ENCODE assay signal across 19 mouse cellular contexts in the genomic region with DNA sequence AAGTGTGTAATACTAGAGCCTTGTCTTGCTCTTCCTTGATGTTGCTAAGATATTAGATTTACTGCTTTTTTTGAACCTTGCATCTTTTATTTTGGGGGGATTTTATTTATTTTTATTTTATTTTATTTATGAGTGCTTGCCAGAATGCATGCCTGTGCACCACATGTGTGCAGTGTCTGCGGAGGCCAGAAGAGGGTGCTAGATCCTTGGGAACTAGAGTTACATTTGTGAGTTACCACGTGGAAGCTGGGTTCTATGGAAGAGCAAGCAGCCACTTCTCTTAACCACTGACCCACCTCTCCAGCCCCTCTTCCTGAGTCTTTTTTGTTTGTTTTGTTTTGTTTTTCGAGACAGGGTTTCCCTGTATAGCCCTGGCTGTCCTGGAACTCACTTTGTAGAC. TPM values are rescaled to one million over a fixed set of nuclear protein-coding genes. Genes with fewer than 3 reads are reported as not detected.
DNase-seq lines count a peak whose midpoint lies in the region; ATAC-seq and TF ChIP-seq lines count a peak whose summit lies in the region.
"Had no signal": no experiment of that assay in that cellular context is flagged by ENCODE, and none has a peak within 500 bp of the region (broad histone marks: within the 10 kb centered on the region; RNA-seq: fewer than 3 reads in every experiment).

No protein-coding gene starts in this region.

- no peaks in the 10 kb centered on the region for H3K4me1 ChIP-seq in heart, adult 2 months (ENCODE audit: control insufficient read depth, insufficient read depth, low read length)
- no peaks in the 10 kb centered on the region for H3K4me1 ChIP-seq in heart, embryonic 11.5 days (ENCODE audit: control insufficient read depth, insufficient read depth, low read length)
- no peaks in the 10 kb centered on the region for H3K4me1 ChIP-seq in lung, postnatal 0 days (ENCODE audit: insufficient read depth, low read depth, low read length)
- H3K4me1 ChIP-seq in ES-Bruce4 (ENCODE audit: control insufficient read depth, insufficient read depth, low read length), result no peaks in the 10 kb centered on the region
- no peaks in the 10 kb centered on the region for H3K4me1 ChIP-seq in liver, postnatal 0 days (ENCODE audit: insufficient read depth)
- H3K4me1 ChIP-seq: embryonic facial prominence, embryonic 12.5 days; liver, embryonic 13.5 days had no signal

- no peaks in the 10 kb centered on the region for H3K27me3 ChIP-seq in heart, adult 2 months (ENCODE audit: control insufficient read depth, insufficient read depth, low read length)
- no peaks in the 10 kb centered on the region for H3K27me3 ChIP-seq in heart, embryonic 11.5 days (ENCODE audit: control insufficient read depth, insufficient read depth, low read length)
- H3K27me3 ChIP-seq in lung, postnatal 0 days (replicated peaks; ENCODE audit: insufficient read depth, low read length), result no peaks in the 10 kb centered on the region
- no peaks in the 10 kb centered on the region for H3K27me3 ChIP-seq in ES-Bruce4 (ENCODE audit: control insufficient read depth, insufficient read depth, low read length, poor library complexity, severe bottlenecking)
- H3K27me3 ChIP-seq in liver, postnatal 0 days (ENCODE audit: insufficient read depth, low read length), result no peaks in the 10 kb centered on the region; the same call in 1 of the 2 replicates
- H3K27me3 ChIP-seq: embryonic facial prominence, embryonic 12.5 days; liver, embryonic 13.5 days had no signal

- no peak overlapping the region for H3K4me3 ChIP-seq in heart, adult 2 months
- H3K4me3 ChIP-seq in heart, embryonic 11.5 days (ENCODE audit: low read depth, low read length), result no peak overlapping the region
- H3K4me3 ChIP-seq in lung, postnatal 0 days (ENCODE audit: low read depth, low read length), result no peak overlapping the region
- H3K4me3 ChIP-seq in ES-Bruce4 (ENCODE audit: low read depth, low read length), result no peak overlapping the region
- no peak overlapping the region for H3K4me3 ChIP-seq in liver, postnatal 0 days (ENCODE audit: low read depth, low read length)
- H3K4me3 ChIP-seq: embryonic facial prominence, embryonic 12.5 days; liver, embryonic 13.5 days had no signal

- TF ChIP-seq CTCF in heart, adult 2 months (IDR thresholded peaks at IDR 0.05), result peak; percentile 25
- no peak; the same call in 1 of the 2 replicates for TF ChIP-seq CTCF in lung, postnatal 0 days (IDR thresholded peaks at IDR 0.05)
- TF ChIP-seq CTCF in ES-Bruce4 (IDR thresholded peaks at IDR 0.05; ENCODE audit: low read depth, low read length), result peak; percentile 47
- TF ChIP-seq CTCF in liver, postnatal 0 days (IDR thresholded peaks at IDR 0.05; ENCODE audit: low read depth), result peak; percentile 47

- no peak for TF ChIP-seq POLR2A in heart, adult 2 months (IDR thresholded peaks at IDR 0.05; ENCODE audit: insufficient read depth, low read depth, low read length)
- TF ChIP-seq POLR2A in ES-Bruce4 (IDR thresholded peaks at IDR 0.05; ENCODE audit: insufficient read depth, low read length), result no peak

- no peak for ATAC-seq in heart, embryonic 11.5 days (replicated peaks; ENCODE audit: insufficient number of reproducible peaks, low FRiP score, low TSS enrichment)
- no peak for ATAC-seq in lung, postnatal 0 days
- ATAC-seq in liver, postnatal 0 days, result no peak
- ATAC-seq: forebrain, embryonic 14.5 days had no signal

- intact Hi-C loops in heart, adult 2 months (cut with DNase I), result no loop called here

- no peak overlapping the region for H3K9ac ChIP-seq in heart, adult 2 months (ENCODE audit: low read depth, low read length)
- no peak overlapping the region for H3K9ac ChIP-seq in heart, embryonic 11.5 days (ENCODE audit: low read depth, low read length)
- H3K9ac ChIP-seq in lung, postnatal 0 days (replicated peaks; ENCODE audit: low read depth), result no peak overlapping the region
- no peak overlapping the region for H3K9ac ChIP-seq in ES-Bruce4 (ENCODE audit: low read depth, poor library complexity, severe bottlenecking)
- H3K9ac ChIP-seq in liver, postnatal 0 days (replicated peaks), result no peak overlapping the region
- H3K9ac ChIP-seq: embryonic facial prominence, embryonic 12.5 days; liver, embryonic 13.5 days had no signal

- no peaks in the 10 kb centered on the region for H3K79me2 ChIP-seq in heart, adult 2 months (replicated peaks; ENCODE audit: control insufficient read depth, insufficient read depth, low read length)

- H3K36me3 ChIP-seq in heart, adult 2 months (ENCODE audit: control insufficient read depth, insufficient read depth, low read length), result no peaks in the 10 kb centered on the region
- H3K36me3 ChIP-seq in heart, embryonic 11.5 days (ENCODE audit: control insufficient read depth, insufficient read depth, low read length), result no peaks in the 10 kb centered on the region
- H3K36me3 ChIP-seq in lung, postnatal 0 days (ENCODE audit: insufficient read depth, low read length), result no peaks in the 10 kb centered on the region
- no peaks in the 10 kb centered on the region for H3K36me3 ChIP-seq in ES-Bruce4 (ENCODE audit: control insufficient read depth, insufficient read depth, low read length, poor library complexity, severe bottlenecking)
- no peaks in the 10 kb centered on the region for H3K36me3 ChIP-seq in liver, postnatal 0 days (replicated peaks; ENCODE audit: insufficient read depth, low read length)
- H3K36me3 ChIP-seq: embryonic facial prominence, embryonic 12.5 days; liver, embryonic 13.5 days had no signal

- 56% methylated on average over 3 of the region's 3 CpGs for WGBS in heart, adult 2 months
- WGBS in heart, embryonic 11.5 days (ENCODE audit: insufficient replicate concordance), result 50% methylated on average over 3 of the region's 3 CpGs
- WGBS in lung, postnatal 0 days, result 65% methylated on average over 3 of the region's 3 CpGs
- 55% methylated on average over 3 of the region's 3 CpGs for WGBS in liver, postnatal 0 days (ENCODE audit: insufficient replicate concordance)

- H3K27ac ChIP-seq in heart, adult 2 months, result no peak overlapping the region
- H3K27ac ChIP-seq in heart, embryonic 11.5 days (ENCODE audit: low read depth, low read length), result no peak overlapping the region
- H3K27ac ChIP-seq in lung, postnatal 0 days (ENCODE audit: low read length), result no peak overlapping the region
- no peak overlapping the region for H3K27ac ChIP-seq in ES-Bruce4 (ENCODE audit: insufficient read depth, low read length)
- no peak overlapping the region for H3K27ac ChIP-seq in liver, postnatal 0 days (ENCODE audit: low read depth)
- H3K27ac ChIP-seq: embryonic facial prominence, embryonic 12.5 days; liver, embryonic 13.5 days had no signal

- no peak for TF ChIP-seq EP300 in heart, adult 2 months (IDR thresholded peaks at IDR 0.05; ENCODE audit: insufficient read depth, low read depth, low read length)
- no peak for TF ChIP-seq EP300 in lung, postnatal 0 days (IDR thresholded peaks at IDR 0.05)
- TF ChIP-seq EP300 in ES-Bruce4 (IDR thresholded peaks at IDR 0.05; ENCODE audit: insufficient read depth, low read depth, low read length), result no peak
- TF ChIP-seq EP300 in liver, postnatal 0 days (IDR thresholded peaks at IDR 0.05; ENCODE audit: low read depth), result no peak

- DNase-seq in heart, adult 2 months, result no peak
- peak; percentile 0 for DNase-seq in lung, postnatal 36 days
- no peak for DNase-seq in lung, postnatal 0 days (ENCODE audit: low spot score)
- peak; percentile 13 for DNase-seq in liver, postnatal 0 days
- no peak for DNase-seq in adipocyte (ENCODE audit: low spot score)
- DNase-seq in ovary, postnatal 36 days (ENCODE audit: low spot score), result no peak
- DNase-seq: adrenal gland, postnatal 36 days; cerebellum, adult 18-20 months; gastrocnemius, postnatal 25 days; kidney, postnatal 10 days; liver, embryonic 13.5 days; thymus, adult 2 months had no signal

- H3K9me3 ChIP-seq in heart, embryonic 11.5 days (replicated peaks; ENCODE audit: control insufficient read depth, low read length), result no peaks in the 10 kb centered on the region
- no peaks in the 10 kb centered on the region for H3K9me3 ChIP-seq in lung, postnatal 0 days (ENCODE audit: low read length)
- H3K9me3 ChIP-seq in ES-Bruce4 (replicated peaks; ENCODE audit: control insufficient read depth, insufficient read depth, low read length, poor library complexity, severe bottlenecking), result no peaks in the 10 kb centered on the region
- H3K9me3 ChIP-seq in liver, postnatal 0 days (ENCODE audit: low read length), result no peaks in the 10 kb centered on the region
- H3K9me3 ChIP-seq: embryonic facial prominence, embryonic 12.5 days; liver, embryonic 13.5 days had no signal

- no peak overlapping the region for H3K4me2 ChIP-seq in heart, embryonic 11.5 days
- H3K4me2 ChIP-seq in lung, postnatal 0 days (replicated peaks; ENCODE audit: low read depth, low read length), result no peak overlapping the region
- no peak overlapping the region for H3K4me2 ChIP-seq in liver, postnatal 0 days (ENCODE audit: low read depth, low read length)
- H3K4me2 ChIP-seq: embryonic facial prominence, embryonic 12.5 days; liver, embryonic 13.5 days had no signal

RNA-seq across cellular contexts. Expression of gene Gpr119, which starts 4.7 kb away (rescaled TPM):
- not detected for total RNA-seq in heart, adult 2 months (2021)
- polyA plus RNA-seq in heart, adult 2 months (2012; rRNA removed), result 0.04 TPM in 1 of 2 replicates, not detected in the other
- not detected in 2 replicates for polyA plus RNA-seq in heart, embryonic 11.5 days (2014; fragmentation: Nextera tagmentation; extraction: Ambion mirVana)
- polyA plus RNA-seq in lung, postnatal 0 days (2015; fragmentation: Nextera tagmentation; extraction: Ambion mirVana), result not detected in 2 replicates
- not detected in 2 replicates for polyA plus RNA-seq in ES-Bruce4 (2011; ENCODE audit: insufficient read depth, insufficient read length, low read depth, missing spikeins)
- not detected in 2 replicates for polyA plus RNA-seq in liver, postnatal 0 days (2015; fragmentation: Nextera tagmentation; extraction: Ambion mirVana)
- total RNA-seq: gastrocnemius, postnatal 25 days; megakaryocyte-erythroid progenitor cell, adult 5-6 weeks had no signal
- polyA plus RNA-seq: embryonic facial prominence, embryonic 12.5 days; forebrain, embryonic 14.5 days; heart, postnatal 0 days; liver, embryonic 13.5 days; spleen, adult 2 months had no signal

RNA-seq across cellular contexts. Expression of gene Rbmx2, which starts 25.2 kb away (rescaled TPM):
- 1 to 10 TPM; 2.1 TPM for total RNA-seq in heart, adult 2 months (2021)
- polyA plus RNA-seq in heart, adult 2 months (2012; rRNA removed), result 0.66 and 1.7 TPM in 2 replicates
- 18.1 and 18.7 TPM in 2 replicates for polyA plus RNA-seq in heart, embryonic 11.5 days (2014; fragmentation: Nextera tagmentation; extraction: Ambion mirVana)
- polyA plus RNA-seq in lung, postnatal 0 days (2015; fragmentation: Nextera tagmentation; extraction: Ambion mirVana), result 10.2 and 12.5 TPM in 2 replicates
- polyA plus RNA-seq in ES-Bruce4 (2011; ENCODE audit: insufficient read depth, insufficient read length, low read depth, missing spikeins), result 27.9 and 31.1 TPM in 2 replicates
- 10.2 and 10.5 TPM in 2 replicates for polyA plus RNA-seq in liver, postnatal 0 days (2015; fragmentation: Nextera tagmentation; extraction: Ambion mirVana)

RNA-seq across cellular contexts. Expression of gene Slc25a14, which starts 46.4 kb away (rescaled TPM):
- total RNA-seq in heart, adult 2 months (2021), result 1 to 10 TPM; 1.9 to 2.1 TPM
- polyA plus RNA-seq in heart, adult 2 months (2012; rRNA removed), result 1.6 and 1.9 TPM in 2 replicates
- 7.8 and 8.8 TPM in 2 replicates for polyA plus RNA-seq in heart, embryonic 11.5 days (2014; fragmentation: Nextera tagmentation; extraction: Ambion mirVana)
- 9.0 and 9.2 TPM in 2 replicates for polyA plus RNA-seq in lung, postnatal 0 days (2015; fragmentation: Nextera tagmentation; extraction: Ambion mirVana)
- 7.4 and 8.2 TPM in 2 replicates for polyA plus RNA-seq in ES-Bruce4 (2011; ENCODE audit: insufficient read depth, insufficient read length, low read depth, missing spikeins)
- polyA plus RNA-seq in liver, postnatal 0 days (2015; fragmentation: Nextera tagmentation; extraction: Ambion mirVana), result 3.1 and 3.4 TPM in 2 replicates

Comparison
In these comparisons a context has a peak if more than half of its experiments do, and no peak if none do; other contexts are left out.
1. DNase-seq: peak in lung, postnatal 36 days (single experiment) and liver, postnatal 0 days (single experiment); none in heart, adult 2 months (0 of 2), lung, postnatal 0 days (single experiment), adipocyte (single experiment) and ovary, postnatal 36 days (single experiment).